Mouse (Mus musculus): ENCODE data around the gene Gpr84. TPM values are rescaled to one million over a fixed set of nuclear protein-coding genes. Genes with fewer than 3 reads are reported as not detected.

Gpr84 gene
- polyA plus RNA-seq, 1 experiment, result 0.12 TPM

DNA sequence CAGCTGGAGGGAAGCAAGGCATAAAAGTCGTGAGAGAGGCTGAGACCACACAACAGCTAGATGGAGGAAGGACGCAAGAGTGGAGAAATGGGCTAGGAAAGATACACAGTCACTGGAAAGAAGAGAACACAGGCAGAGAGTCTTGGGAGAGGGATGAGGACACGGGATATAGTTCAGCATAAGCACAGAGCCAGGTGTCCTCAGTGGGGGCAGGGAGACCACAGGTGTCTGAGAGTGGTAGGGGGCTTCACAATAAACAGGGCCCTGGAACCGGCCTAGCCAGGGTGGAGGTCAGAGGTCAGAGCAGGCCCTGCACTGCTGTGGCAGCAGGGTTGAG lies 28.4 kb upstream of the Gpr84 start:
- no peak for DNase-seq (ENCODE audit: low read depth, low spot score)
- WGBS, result 73% methylated on average over 4 of the region's 4 CpGs

DNA sequence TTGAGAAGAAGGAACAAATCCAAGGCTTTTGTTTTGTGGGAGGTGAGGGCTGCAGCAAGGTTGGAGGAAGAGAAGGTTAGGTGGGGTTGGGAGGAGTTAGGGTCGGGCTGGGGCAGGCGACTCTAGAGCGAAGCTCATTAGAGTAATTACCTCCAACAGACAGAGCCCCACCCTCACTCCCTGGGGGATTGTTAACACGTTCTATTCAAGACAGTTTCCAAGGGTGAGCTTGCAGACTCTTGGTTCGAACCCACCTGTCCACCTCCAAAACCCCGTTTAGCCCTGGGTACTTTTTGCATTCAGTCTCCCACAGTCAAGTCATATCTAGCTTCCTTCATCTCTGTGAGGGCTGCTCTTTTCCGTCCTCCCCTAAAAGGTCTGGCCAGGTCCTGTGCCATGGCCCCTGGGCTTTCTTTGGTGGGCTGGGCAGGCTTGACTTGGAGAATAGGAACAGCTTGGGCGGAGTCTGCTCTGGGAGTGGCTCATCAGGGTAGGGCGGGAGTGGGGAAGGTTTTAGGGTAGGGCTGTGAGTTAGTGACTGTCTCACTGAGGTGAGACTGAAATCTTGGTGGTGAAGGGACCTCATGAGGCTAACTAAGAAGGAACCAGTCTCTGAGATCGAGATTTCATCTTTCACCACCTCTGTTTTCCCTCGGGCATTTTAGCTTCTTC lies 26.7 kb upstream of the Gpr84 start:
- DNase-seq (ENCODE audit: low read depth, low spot score), result no peak
- 19% methylated on average over 11 of the region's 11 CpGs for WGBS

DNA sequence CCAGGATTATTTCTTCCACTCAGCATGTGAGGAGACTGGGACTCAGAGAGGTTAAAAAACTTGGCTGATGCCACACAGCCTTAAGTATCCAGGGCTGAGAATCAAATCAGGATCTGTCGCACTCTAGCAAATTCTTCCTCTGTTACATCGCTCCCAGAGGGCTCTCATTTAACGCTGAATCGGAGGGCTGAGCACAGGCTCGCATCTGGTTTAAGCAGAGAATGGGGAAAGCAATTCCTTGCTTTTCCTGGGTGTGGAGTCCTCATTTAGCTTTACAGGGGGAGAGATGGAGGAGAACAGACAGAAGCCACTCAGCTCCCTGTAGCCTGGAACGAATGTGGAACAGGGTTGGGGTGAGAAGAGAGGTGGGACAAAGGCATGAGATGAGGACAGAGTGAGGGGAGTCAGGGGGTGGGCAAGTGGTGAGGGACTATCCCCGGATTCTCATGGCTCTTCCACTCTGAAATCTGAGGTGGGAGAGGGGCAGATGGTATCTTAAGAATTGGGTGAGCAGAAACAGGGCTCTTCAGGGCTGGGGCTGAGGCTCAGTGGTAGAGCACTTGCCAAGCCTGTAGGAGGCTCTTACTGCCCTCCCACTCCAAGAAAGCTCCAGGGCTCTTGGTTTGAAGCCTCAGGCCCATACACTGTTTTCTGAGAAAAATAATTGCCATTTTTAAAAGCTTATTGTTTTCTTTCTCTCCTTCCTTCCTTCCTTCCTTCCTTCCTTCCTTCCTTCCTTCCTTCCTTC lies 25.2 kb upstream of the Gpr84 start:
- WGBS, result 57% methylated on average over 7 of the region's 7 CpGs
- no peak for DNase-seq (ENCODE audit: low read depth, low spot score)

DNA sequence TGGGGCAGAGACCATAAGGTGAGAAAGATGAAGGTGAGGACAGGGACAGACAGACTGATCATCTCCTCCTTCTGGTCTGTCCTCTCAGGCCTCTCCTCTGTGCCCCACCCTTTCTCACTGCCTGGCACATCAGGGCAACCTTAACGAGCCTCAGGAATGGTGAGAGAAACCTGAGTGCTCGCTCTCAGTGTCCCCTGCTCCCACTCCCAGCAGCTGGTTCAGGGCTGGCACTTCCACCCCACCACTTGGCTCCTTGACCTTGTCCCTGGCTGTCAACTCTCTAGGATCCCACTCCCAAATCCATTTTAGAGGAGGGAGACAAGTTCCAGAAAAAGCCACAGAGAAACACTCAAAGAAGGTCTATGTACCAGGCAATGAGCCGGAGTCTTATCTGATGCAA lies 24.6 kb upstream of the Gpr84 start:
- no peak for DNase-seq (ENCODE audit: low read depth, low spot score)
- WGBS, result 59% methylated on average over 3 of the region's 3 CpGs

DNA sequence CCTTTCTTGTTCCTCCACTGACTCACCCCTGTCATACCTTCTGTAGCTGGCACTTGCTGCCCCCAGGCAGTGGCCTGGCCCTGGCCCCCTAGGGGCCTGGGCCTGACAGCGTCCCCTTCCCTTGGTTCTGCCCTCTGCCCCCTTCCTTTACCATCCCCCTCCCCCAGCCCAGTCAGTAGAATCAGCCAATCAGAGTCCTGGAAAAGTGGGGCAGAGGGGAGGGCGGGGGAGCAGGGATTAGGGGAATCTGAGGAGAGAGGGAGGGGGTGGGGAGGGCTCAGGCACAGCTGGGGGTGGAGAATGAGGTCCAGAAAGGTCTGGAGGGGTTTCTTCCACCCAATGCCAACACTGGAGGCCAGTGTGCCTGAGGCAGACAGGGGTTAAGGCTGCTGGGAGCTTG lies 23.8 kb upstream of the Gpr84 start:
- DNase-seq (ENCODE audit: low read depth, low spot score), result no peak
- 46% methylated on average over 2 of the region's 2 CpGs for WGBS

DNA sequence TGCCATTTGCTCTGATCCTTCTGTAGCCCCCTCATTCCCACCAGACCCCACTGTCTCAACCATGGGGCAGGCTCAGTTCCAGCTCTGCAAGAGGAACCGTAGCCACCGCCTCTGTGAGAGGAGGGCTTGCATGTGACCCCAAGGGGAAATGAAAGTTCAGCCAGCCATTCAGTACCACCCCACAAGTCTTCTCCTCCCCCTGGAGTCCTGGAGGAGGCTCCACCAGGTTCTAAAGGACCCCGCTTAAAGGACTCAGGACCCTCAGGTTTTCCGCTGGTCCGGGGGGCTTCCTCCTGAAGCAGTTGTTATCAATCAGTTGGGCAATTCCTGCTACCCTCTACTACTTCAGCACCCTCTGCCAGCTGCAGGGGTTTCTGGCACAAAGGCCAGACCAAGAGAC lies 23.3 kb upstream of the Gpr84 start:
- 72% methylated on average over 5 of the region's 5 CpGs for WGBS
- DNase-seq (ENCODE audit: low read depth, low spot score), result no peak

DNA sequence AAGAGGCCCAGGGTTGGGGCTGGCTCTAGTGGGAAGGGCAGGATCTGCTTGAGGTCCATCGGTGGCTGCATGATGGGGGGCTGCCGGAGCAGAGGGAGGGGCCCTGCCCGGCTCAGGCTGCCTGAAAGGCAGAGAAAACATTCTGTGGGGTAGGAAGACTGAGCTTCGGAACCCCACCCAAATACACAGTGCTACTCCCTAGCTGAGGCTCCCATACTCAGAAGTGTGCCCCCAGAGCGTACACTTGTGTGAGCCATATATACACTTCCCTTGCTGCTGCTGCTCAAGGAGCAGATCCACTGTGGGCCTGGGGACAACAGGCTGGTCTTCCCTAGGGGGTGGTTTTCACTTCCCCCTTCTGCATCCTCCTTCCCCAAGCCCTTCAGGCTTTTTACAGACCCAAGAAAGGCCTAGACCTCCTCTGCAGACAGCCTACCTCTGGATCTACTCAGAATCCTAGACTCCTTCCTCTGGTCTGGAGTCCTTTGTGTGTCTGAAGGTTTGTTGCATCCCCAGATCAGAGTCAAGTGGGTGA lies 22.7 kb upstream of the Gpr84 start:
- DNase-seq (ENCODE audit: low read depth, low spot score), result no peak
- 52% methylated on average over 5 of the region's 5 CpGs for WGBS

DNA sequence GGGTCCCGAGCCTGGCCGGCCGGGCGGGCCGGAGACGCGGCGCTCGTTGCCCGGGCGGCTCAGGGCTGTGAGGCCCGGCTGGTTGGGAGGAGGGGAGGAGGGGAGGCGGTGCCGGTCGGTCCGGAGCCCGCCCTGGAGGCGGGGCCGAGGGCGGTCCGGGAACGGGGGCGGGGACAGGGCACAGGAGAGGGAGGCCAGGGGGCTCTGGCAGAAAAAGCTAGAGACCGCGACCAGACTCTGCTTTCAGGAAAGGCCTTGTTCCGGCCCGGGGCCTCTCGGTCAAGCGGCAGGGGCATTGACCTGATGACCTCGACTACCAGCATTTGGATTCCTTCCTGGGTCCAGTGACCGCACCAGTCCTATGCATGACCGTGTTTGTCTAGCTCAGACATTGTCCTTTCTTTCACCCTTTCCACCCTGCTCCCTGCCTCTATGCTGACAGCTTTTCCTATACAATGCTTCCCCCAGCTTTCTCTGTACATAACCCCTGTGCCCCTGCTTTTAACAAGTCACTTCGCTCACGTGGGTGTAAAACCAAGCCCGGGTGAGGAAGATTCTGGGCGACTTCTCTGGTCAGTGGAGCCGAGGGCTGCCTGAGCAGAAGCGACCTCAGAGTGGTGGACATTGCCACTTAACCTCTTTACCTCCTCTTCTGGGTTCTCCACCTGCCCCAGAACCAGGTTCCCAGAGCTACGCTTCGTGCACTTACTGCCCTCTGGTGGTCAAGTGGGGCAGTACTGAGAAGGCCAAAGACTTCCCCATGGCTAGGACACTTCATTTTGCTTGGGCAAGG lies 13.2 kb upstream of the Gpr84 start:
- 2% methylated on average over 37 of the region's 40 CpGs for WGBS
- DNase-seq (ENCODE audit: low read depth, low spot score), result peak; percentile 76

DNA sequence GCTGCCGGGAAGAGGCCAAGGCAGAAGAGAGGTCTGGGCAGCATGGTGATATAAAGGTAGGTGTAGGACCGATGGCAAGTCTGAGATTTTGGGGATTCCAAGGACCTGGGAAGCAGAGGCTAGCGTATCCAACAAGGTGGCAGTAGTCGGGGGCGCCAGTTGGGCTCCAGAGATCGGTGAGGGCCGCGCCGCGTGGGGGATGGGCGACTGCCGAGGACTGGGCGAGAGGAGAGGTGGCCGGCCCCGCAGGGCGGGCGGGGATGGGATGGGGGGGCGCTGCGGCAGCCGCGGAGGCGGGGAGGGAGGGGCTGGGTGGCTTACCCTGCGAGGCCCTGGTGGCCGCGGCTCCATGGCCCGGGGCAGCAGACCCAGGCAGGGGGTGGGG lies 12.7 kb upstream of the Gpr84 start:
- DNase-seq (ENCODE audit: low read depth, low spot score), result no peak
- WGBS, result 3% methylated on average over 24 of the region's 26 CpGs

DNA sequence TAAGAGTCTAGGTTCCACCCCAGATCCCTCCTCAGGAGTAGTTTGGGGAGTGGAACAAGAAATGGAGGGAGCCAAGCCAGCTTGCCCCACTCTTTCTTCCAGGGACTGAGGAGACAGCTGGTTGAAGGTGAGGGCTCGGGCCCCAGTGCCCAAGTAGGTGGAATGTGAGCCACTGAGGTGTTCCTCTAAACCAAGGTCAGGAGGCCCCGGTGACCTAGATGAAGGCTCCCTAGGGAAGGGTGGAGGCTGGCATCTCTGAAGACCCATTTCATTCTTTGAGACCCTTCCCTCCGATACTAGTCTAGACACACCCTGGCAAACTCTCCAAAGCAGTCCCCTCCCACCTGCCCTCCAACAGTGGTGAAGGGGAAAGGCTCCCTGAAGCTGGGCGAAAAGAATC lies 12.0 kb upstream of the Gpr84 start:
- WGBS, result 67% methylated on average over 4 of the region's 4 CpGs
- DNase-seq (ENCODE audit: low read depth, low spot score), result no peak

DNA sequence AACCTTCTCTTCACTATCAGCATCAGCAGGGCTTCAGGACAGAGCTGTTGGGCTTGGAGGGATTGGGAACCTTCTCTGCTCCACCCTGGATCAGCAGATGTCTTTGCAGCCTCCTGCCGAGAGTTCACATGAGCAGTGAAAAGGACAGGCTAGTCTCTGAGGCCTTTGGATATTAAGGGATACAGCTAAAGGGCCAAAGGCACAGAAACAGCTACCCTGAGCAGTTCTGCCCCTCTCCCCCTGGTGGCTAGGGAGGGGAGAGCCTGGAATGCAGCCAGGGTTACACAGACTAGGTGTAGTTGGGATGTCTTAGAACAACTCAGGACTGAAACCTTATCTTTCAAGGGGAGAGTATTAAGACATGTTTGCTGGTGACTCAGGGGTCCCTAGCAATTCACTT lies 10.7 kb upstream of the Gpr84 start:
- DNase-seq (ENCODE audit: low read depth, low spot score), result no peak
- 72% methylated on average over 1 of the region's 1 CpGs for WGBS

DNA sequence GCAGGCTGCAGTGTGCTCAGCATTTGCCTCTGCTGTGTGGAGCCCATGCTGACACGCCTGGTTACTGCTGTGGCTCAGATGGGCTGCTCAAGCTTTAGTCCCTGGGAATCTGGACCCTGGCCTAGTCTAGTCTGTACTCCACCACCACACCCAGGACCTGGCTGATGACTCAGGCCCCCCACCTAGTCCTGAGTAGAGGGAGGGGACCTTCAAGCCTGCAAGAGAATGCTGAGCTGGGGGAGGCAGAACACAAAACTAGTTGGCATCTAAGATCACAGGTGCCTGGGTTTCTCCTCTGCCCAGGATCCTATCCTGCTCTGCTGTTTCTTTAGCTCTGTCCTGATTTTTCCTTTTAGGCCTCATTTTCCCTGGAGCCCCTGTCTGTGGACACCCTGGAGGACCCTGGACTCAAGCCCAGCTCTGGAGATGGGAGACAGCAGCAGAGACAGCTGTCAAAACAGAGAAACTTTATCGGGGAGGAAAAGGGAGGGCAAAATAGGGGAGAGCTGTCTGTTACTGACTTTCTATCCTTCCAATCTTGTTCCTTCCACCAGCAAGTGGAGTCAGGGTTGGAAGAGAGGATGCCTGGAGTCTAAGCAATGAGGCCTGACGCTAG lies 7.9 kb upstream of the Gpr84 start:
- DNase-seq (ENCODE audit: low read depth, low spot score), result no peak
- WGBS, result 74% methylated on average over 3 of the region's 3 CpGs

DNA sequence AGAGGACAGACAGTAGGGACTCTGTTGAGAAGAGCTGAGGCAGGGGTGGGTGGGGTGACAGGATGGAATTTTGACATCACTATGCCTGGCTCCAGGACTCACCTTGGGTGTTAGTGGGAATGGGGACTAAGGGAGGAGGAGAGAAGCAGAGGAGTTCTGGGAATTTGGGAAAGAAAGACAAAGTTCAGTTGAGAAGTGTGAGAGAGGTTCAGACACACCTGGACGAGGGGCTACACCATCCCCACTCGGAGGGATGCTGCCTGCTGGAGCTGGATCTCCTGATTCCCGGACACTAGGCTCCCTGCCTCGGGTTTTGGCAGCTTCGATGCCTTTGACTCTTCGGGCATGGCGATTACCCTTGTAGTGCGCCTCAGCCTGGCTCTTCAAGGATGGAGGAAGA lies 7.3 kb upstream of the Gpr84 start:
- 87% methylated on average over 8 of the region's 8 CpGs for WGBS
- no peak for DNase-seq (ENCODE audit: low read depth, low spot score)

DNA sequence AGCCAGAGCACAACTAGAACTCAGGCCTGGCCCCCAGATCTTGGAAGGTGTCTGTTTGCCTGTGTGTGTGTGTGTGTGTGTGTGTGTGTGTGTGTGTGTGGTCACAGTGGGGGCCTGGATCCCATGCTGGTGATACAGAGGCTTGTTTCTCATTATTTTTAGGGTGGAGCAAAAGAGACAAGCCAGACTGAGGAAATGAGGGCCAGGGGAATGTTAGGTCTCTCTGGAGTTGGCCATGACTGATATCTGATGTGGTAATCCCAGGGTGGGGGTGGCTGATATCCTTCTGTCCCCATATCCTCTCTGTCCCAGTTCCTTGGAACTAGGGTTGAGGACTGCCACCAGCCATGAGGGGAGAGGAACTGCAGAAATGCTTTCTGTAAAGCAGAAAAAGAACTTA lies 6.7 kb upstream of the Gpr84 start:
- no peak for DNase-seq (ENCODE audit: low read depth, low spot score)

DNA sequence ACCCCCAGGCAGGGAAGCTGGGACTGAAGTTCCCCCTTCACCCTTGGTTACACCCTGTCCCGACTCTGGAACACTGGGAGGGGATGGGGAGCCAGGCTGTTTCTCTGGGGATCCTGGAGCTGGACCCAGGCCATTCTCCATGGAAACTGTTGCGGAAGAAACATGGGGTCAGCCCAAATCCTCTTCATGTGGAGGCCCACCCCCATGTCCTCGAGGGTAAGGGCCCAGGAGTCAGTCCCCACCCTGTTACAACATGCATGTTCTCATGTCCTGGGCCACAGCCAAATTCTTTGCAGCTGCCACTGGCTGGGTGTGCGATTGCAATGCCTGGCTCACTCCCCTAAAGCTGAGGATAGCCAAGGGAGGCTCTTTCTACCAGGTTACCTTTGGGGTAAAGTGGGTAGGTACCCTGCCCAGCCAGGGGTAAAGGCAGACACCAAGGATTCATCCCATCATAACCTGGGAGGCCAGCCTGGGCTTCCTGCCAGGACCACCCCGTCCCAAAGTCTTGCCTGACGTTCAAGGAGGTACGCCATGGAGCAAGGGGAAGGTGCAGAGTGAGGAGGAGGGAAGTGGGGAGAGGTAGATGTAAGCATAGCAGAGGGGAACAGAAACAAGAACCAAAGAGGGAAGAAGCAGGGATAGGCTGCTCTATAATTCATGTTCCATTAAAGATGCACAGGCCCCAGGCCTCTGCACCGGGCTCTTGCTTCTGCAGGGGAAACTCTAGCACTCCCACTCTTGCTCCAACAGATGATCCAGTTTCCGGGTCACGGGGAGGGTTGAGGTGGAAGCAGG lies 5.8 kb upstream of the Gpr84 start:
- DNase-seq (ENCODE audit: low read depth, low spot score), result no peak
- WGBS, result 71% methylated on average over 10 of the region's 10 CpGs

DNA sequence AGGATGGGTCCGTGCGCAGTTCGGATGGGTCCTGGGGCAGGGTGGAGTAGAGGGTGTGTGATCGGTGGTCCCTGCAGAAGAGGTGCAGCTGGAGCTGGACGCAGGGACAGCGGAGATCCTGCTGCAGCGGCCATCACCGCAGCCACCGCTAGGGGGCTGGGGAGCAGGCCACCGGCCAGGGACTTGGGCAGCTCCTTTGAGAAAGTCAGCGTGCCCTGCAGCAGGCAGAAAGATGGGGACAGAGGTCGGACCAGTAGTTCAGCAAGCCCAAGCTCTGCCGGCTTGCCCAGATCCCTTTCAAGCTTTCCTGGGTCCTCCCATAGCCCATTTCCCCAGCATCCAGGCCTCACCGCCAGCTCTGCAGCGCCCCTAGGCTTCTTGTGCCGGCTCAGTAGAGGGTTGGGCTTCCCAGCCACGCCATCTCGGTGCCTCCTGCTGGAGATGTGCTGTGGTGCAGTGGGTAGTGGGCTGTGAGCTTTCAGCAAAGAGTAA lies 4.6 kb upstream of the Gpr84 start:
- no peak for DNase-seq (ENCODE audit: low read depth, low spot score)
- WGBS, result 6% methylated on average over 18 of the region's 18 CpGs

DNA sequence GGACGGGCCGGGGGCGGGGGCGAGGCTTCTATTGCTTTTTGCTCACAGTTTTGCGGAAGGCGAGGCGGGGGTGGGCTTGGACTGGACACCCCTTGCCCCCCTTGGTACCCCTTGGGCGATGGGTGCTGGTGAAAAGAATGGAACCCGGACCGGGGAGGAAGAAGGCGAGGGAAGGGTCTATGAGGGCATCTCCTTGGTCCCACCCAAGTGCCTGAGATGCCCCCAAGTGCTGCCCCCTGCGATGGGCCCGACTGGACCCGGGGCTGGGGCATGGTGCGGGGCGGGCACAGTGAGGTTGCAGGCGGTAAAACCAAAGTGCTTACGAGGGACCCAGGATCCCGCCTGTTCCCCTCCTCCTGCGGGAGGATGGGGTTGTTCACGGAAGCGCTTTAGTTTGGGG lies 3.8 kb upstream of the Gpr84 start:
- no peak for DNase-seq (ENCODE audit: low read depth, low spot score)
- WGBS, result 50% methylated on average over 22 of the region's 22 CpGs

DNA sequence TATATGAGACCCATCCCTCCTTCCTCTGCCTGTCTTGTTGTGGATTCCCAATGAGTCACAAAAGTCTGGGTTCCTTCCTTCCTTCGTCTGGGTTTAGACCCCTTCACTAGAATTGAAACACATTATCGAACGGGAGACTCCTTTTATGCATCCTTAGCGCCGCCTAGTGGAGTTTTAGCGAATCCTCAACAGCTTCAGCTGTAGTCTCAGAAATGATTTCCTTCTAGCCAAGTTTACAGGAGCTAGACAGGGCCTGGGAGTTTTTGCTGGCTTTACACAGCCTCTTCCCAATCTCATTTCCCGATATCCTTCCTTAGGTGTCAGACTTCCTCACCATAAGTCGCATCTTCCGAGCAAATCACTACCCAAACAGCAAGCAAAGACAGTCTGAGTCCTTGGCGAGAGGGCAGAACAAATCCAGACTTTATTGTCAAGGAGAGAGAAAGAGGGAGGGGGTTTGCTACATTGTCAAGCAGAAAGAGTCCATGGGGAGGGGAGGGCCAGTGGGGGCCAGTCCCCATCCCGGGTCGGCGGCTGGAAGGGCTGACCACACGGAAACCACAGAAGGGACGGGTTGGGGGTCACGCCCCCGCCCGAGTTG lies 3.2 kb upstream of the Gpr84 start:
- 24% methylated on average over 18 of the region's 18 CpGs for WGBS
- DNase-seq (ENCODE audit: low read depth, low spot score), result no peak
